8 mouse cellular contexts compared by ENCODE assay signal in genomic region chr5:124027702-124028470, GRCm38 (mm10). TPM values are rescaled to one million over a fixed set of nuclear protein-coding genes. Genes with fewer than 3 reads are reported as not detected.
DNase-seq lines count a peak whose midpoint lies in the region; ATAC-seq and TF ChIP-seq lines count a peak whose summit lies in the region.

No protein-coding gene starts in this region.

- H3K36me3 ChIP-seq in heart, embryonic 13.5 days: peaks cover 7% of the 10 kb centered on the region; the same call in 1 of the 2 replicates
- H3K36me3 ChIP-seq in thymus, adult 2 months (ENCODE audit: control insufficient read depth, insufficient read depth, low read length): no peaks in the 10 kb centered on the region
- H3K36me3 ChIP-seq in liver, embryonic 15.5 days (replicated peaks): peaks cover 19% of the 10 kb centered on the region

- H3K4me3 ChIP-seq in heart, embryonic 13.5 days: peak overlapping the region; percentile 99
- H3K4me3 ChIP-seq in thymus, adult 2 months (ENCODE audit: control insufficient read depth, insufficient read depth, low read length): no peak overlapping the region
- no peak overlapping the region for H3K4me3 ChIP-seq in liver, embryonic 15.5 days (replicated peaks)

- TF ChIP-seq CTCF in thymus, adult 2 months (IDR thresholded peaks at IDR 0.05; ENCODE audit: borderline replicate concordance, control insufficient read depth, extremely low read depth, insufficient read depth, low read length, poor library complexity): no peak

- DNase-seq in heart, postnatal 14 days: no peak
- DNase-seq in thymus, adult 2 months: no peak
- DNase-seq in thymus, postnatal 36 days: no peak
- DNase-seq in yolk sac, embryonic 10.5 days (ENCODE audit: low spot score): peak; percentile 25
- DNase-seq in right cerebral cortex, adult 18-20 months: no peak
- DNase-seq in B cell, adult 2 months: no peak

- TF ChIP-seq POLR2A in thymus, adult 2 months (IDR thresholded peaks at IDR 0.05; ENCODE audit: control insufficient read depth, extremely low read depth, insufficient read depth, low read length, poor library complexity): no peak

- H3K4me2 ChIP-seq in heart, embryonic 13.5 days: peak overlapping the region; percentile 90
- peak overlapping the region; percentile 44 for H3K4me2 ChIP-seq in liver, embryonic 15.5 days

- peak overlapping the region; percentile 79 for H3K9ac ChIP-seq in heart, embryonic 13.5 days
- no peak overlapping the region for H3K9ac ChIP-seq in liver, embryonic 15.5 days

- H3K9me3 ChIP-seq in heart, embryonic 13.5 days: no peaks in the 10 kb centered on the region
- H3K9me3 ChIP-seq in liver, embryonic 15.5 days (replicated peaks): no peaks in the 10 kb centered on the region

- no peak for ATAC-seq in heart, embryonic 13.5 days (ENCODE audit: extremely low read depth, insufficient number of reproducible peaks, low FRiP score, low TSS enrichment)
- no peak for ATAC-seq in liver, embryonic 15.5 days (ENCODE audit: insufficient read depth)

- WGBS in heart, embryonic 13.5 days: 25% methylated on average over 19 of the region's 19 CpGs
- WGBS in thymus, adult 2 months: 81% methylated on average over 19 of the region's 19 CpGs
- 44% methylated on average over 19 of the region's 19 CpGs for WGBS in liver, embryonic 15.5 days (ENCODE audit: insufficient replicate concordance)

- peaks cover 84% of the 10 kb centered on the region for H3K4me1 ChIP-seq in heart, embryonic 13.5 days
- peaks cover 76% of the 10 kb centered on the region for H3K4me1 ChIP-seq in thymus, adult 2 months (replicated peaks; ENCODE audit: control insufficient read depth, insufficient read depth, low read length)
- peaks cover 95% of the 10 kb centered on the region for H3K4me1 ChIP-seq in liver, embryonic 15.5 days (replicated peaks)

- H3K27ac ChIP-seq in heart, embryonic 13.5 days (replicated peaks): peak overlapping the region; percentile 98
- peak overlapping the region; percentile 47; the same call in 1 of the 2 replicates for H3K27ac ChIP-seq in thymus, adult 2 months (ENCODE audit: control insufficient read depth, insufficient read depth, low read length)
- H3K27ac ChIP-seq in liver, embryonic 15.5 days (replicated peaks): peak overlapping the region; percentile 42

- H3K27me3 ChIP-seq in heart, embryonic 13.5 days (replicated peaks): no peaks in the 10 kb centered on the region
- no peaks in the 10 kb centered on the region for H3K27me3 ChIP-seq in thymus, adult 2 months (ENCODE audit: control insufficient read depth, insufficient read depth, low read length)
- no peaks in the 10 kb centered on the region for H3K27me3 ChIP-seq in liver, embryonic 15.5 days

- intact Hi-C loops in heart, postnatal 14 days (cut with DNase I): no loop called here

RNA-seq across cellular contexts. Expression of gene Vps37b, which starts 4.2 kb away (rescaled TPM):
- 51.2 and 52.2 TPM in 2 replicates for polyA plus RNA-seq in heart, embryonic 13.5 days (2015; fragmentation: Nextera tagmentation; extraction: Ambion mirVana)
- 10 to 100 TPM; 22.2 to 22.7 TPM for total RNA-seq in heart, postnatal 14 days (2021)
- 111 and 119 TPM in 2 replicates for polyA plus RNA-seq in thymus, adult 2 months (2012; rRNA removed)
- polyA plus RNA-seq in liver, embryonic 15.5 days (2015; fragmentation: Nextera tagmentation; extraction: Ambion mirVana): 16.5 and 17.3 TPM in 2 replicates

RNA-seq across cellular contexts. Expression of gene Hip1r, which starts 54.5 kb away (rescaled TPM):
- 4.7 and 5.6 TPM in 2 replicates for polyA plus RNA-seq in heart, embryonic 13.5 days (2015; fragmentation: Nextera tagmentation; extraction: Ambion mirVana)
- 10 to 100 TPM; 23.2 to 25.0 TPM for total RNA-seq in heart, postnatal 14 days (2021)
- polyA plus RNA-seq in thymus, adult 2 months (2012; rRNA removed): 12.5 and 13.8 TPM in 2 replicates
- polyA plus RNA-seq in liver, embryonic 15.5 days (2015; fragmentation: Nextera tagmentation; extraction: Ambion mirVana): 11.4 and 12.9 TPM in 2 replicates

Comparison
In these comparisons a context has a peak if more than half of its experiments do, and no peak if none do; other contexts are left out.
1. H3K27ac ChIP-seq: peak in every context shown above with its lines; median percentile 98 in heart, embryonic 13.5 days; 47 in thymus, adult 2 months; 42 in liver, embryonic 15.5 days.